Mouse (Mus musculus): ENCODE results near the gene Olfr56. TPM values are rescaled to one million over a fixed set of nuclear protein-coding genes. Genes with fewer than 3 reads are reported as not detected.

The Olfr56 gene
- polyA plus RNA-seq, 1 experiment from 2014 or later, result not detected

DNA sequence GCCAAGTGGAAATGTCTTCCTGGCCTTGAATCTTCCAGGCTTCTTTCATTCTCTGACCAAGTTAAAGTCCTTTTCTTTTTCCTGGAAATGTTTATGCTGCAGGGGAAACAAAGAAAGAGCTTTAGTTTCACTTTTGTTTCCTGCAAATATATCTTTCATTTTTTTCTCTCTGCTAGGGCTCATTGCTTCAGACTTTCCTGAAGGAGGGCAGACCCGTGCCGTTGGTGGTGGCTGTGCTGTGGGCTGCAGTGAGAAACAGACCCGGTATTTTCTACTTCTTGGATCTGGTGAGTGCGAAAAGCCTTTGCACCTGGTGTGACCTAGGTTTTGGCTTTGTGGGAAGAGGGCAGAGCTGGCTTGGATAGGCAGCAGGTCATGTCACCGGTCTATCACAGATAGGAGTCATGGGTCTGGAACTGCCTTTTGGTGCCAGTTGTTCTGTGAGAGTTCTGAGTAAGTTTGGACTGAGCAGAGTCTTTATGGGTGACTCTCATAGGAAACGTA lies 108.2 kb downstream of the Olfr56 start:
- ATAC-seq (replicated peaks), result no peak
- 82% methylated on average over 6 of the region's 6 CpGs for WGBS

GRCm38 (mm10) chr11:49087830-49088616 lies 109.3 kb downstream of the Olfr56 start:
- Histone ChIP-seq H3K4me2 (replicated peaks) (no peak overlapping the region), H3K27ac (replicated peaks) (no peak overlapping the region), H3K36me3 (no peaks in the 10 kb centered on the region), H3K4me3 (no peak overlapping the region), H3K27me3 (no peaks in the 10 kb centered on the region), H3K9me3 (no peaks in the 10 kb centered on the region), H3K4me1 (no peaks in the 10 kb centered on the region), H3K9ac (replicated peaks) (no peak overlapping the region)
- no peak for ATAC-seq (replicated peaks)
- WGBS, result 47% methylated on average over 22 of the region's 22 CpGs

More for the DNA sequence above, 108.2 kb downstream of the Olfr56 start:
- Histone ChIP-seq H3K36me3 (no peaks in the 10 kb centered on the region), H3K4me1 (no peaks in the 10 kb centered on the region), H3K9ac (replicated peaks) (no peak overlapping the region), H3K27me3 (no peaks in the 10 kb centered on the region), H3K4me2 (replicated peaks) (no peak overlapping the region), H3K4me3 (no peak overlapping the region), H3K9me3 (no peaks in the 10 kb centered on the region), H3K27ac (replicated peaks) (no peak overlapping the region)

GRCm38 (mm10) chr11:49088990-49089652 lies 110.4 kb downstream of the Olfr56 start:
- no peak for ATAC-seq (replicated peaks)
- no peaks in the 10 kb centered on the region for H3K27me3 ChIP-seq
- H3K9me3 ChIP-seq, result no peaks in the 10 kb centered on the region
- H3K4me3 ChIP-seq, result no peak overlapping the region
- no peak overlapping the region for H3K27ac ChIP-seq (replicated peaks)
- H3K4me1 ChIP-seq, result no peaks in the 10 kb centered on the region
- WGBS, result 90% methylated on average over 5 of the region's 5 CpGs
- no peak overlapping the region for H3K9ac ChIP-seq (replicated peaks)
- H3K4me2 ChIP-seq (replicated peaks), result no peak overlapping the region
- H3K36me3 ChIP-seq, result no peaks in the 10 kb centered on the region

DNA sequence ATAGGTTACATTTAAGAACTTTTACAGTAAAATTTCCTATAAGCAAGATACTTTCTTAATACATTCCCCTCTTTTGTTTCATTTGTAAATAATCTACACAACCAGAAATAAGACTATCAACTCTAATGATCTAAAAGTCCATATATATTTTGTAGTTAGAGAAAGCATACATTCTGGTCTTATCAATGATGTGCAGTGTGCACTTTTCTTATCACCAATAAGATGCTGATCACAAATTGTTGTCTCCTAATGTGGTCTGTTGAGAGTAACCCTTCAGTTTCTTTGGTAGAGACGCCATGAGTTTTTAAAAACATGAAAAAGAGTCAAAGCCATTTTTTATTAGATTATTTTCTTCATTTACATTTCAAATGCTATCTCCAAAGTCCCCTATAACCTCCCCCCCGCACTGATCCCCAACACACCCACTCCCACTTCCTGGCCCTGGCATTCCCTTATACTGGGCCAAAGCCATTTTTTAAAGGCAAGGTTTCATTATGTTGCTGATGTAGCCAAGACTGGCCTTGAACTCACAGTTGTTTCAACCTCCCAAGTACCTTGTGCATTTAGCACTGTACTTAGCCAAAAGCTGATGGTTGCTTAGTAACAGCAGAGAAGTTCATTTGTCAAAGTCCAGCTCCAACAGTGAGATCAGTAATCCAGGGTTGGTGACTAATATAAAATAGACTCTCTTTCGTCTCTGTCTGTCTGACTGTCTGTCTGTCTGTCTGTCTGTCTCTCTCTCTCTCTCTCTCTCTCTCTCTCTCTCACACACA lies 111.2 kb downstream of the Olfr56 start:
- H3K36me3 ChIP-seq, result no peaks in the 10 kb centered on the region
- no peak overlapping the region for H3K4me3 ChIP-seq
- no peaks in the 10 kb centered on the region for H3K9me3 ChIP-seq
- H3K4me1 ChIP-seq, result no peaks in the 10 kb centered on the region
- H3K27ac ChIP-seq (replicated peaks), result no peak overlapping the region
- no peak overlapping the region for H3K4me2 ChIP-seq (replicated peaks)
- H3K9ac ChIP-seq (replicated peaks), result no peak overlapping the region
- 89% methylated on average over 3 of the region's 3 CpGs for WGBS
- ATAC-seq (replicated peaks), result no peak
- no peaks in the 10 kb centered on the region for H3K27me3 ChIP-seq

GRCm38 (mm10) chr11:49090551-49090950 lies 111.9 kb downstream of the Olfr56 start:
- H3K36me3 ChIP-seq, result no peaks in the 10 kb centered on the region
- 84% methylated on average over 5 of the region's 5 CpGs for WGBS
- no peak overlapping the region for H3K27ac ChIP-seq (replicated peaks)
- no peaks in the 10 kb centered on the region for H3K27me3 ChIP-seq
- H3K9ac ChIP-seq (replicated peaks), result no peak overlapping the region
- H3K9me3 ChIP-seq, result no peaks in the 10 kb centered on the region
- no peaks in the 10 kb centered on the region for H3K4me1 ChIP-seq
- no peak for ATAC-seq (replicated peaks)
- no peak overlapping the region for H3K4me3 ChIP-seq
- H3K4me2 ChIP-seq (replicated peaks), result no peak overlapping the region

DNA sequence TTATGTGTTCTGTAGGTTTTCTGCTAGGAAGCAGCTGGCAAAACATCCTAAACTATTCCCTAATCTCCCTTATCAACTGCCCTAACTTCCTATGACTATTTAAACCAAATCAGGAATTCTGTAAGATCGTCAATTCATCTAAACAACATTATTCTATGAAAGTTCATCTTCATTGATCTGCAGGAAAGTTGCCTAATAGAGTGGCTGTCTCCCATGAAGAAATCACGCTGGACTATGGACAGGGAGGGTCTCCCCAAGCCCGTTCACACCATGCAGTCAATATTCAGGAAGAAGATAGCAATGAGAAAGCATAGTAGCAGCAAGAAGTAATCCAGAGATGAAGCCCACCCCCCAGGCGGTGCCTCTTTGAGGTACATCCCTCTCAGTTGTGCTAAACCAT lies 112.5 kb downstream of the Olfr56 start:
- H3K4me1 ChIP-seq, result no peaks in the 10 kb centered on the region
- WGBS, result 82% methylated on average over 4 of the region's 4 CpGs
- H3K9me3 ChIP-seq, result no peaks in the 10 kb centered on the region
- no peak overlapping the region for H3K4me2 ChIP-seq (replicated peaks)
- ATAC-seq (replicated peaks), result no peak
- H3K9ac ChIP-seq (replicated peaks), result no peak overlapping the region
- H3K27ac ChIP-seq (replicated peaks), result no peak overlapping the region
- no peaks in the 10 kb centered on the region for H3K27me3 ChIP-seq
- no peaks in the 10 kb centered on the region for H3K36me3 ChIP-seq
- no peak overlapping the region for H3K4me3 ChIP-seq

- no peak overlapping the region for H3K4me2 ChIP-seq (replicated peaks)
- no peaks in the 10 kb centered on the region for H3K9me3 ChIP-seq
- 96% methylated on average over 1 of the region's 1 CpGs for WGBS
- no peak for ATAC-seq (replicated peaks)
- H3K36me3 ChIP-seq, result no peaks in the 10 kb centered on the region
- no peaks in the 10 kb centered on the region for H3K4me1 ChIP-seq
- no peak overlapping the region for H3K27ac ChIP-seq (replicated peaks)
- no peak overlapping the region for H3K4me3 ChIP-seq
- H3K9ac ChIP-seq (replicated peaks), result no peak overlapping the region
- H3K27me3 ChIP-seq, result no peaks in the 10 kb centered on the region
Measured at GRCm38 (mm10) chr11:49092053-49092586, 113.4 kb downstream of the Olfr56 start.

- H3K4me1 ChIP-seq, result no peaks in the 10 kb centered on the region
- no peaks in the 10 kb centered on the region for H3K9me3 ChIP-seq
- H3K27me3 ChIP-seq, result no peaks in the 10 kb centered on the region
- H3K27ac ChIP-seq (replicated peaks), result no peak overlapping the region
- no peak overlapping the region for H3K4me3 ChIP-seq
- H3K4me2 ChIP-seq (replicated peaks), result no peak overlapping the region
- no peak overlapping the region for H3K9ac ChIP-seq (replicated peaks)
- no peak for ATAC-seq (replicated peaks)
- no peaks in the 10 kb centered on the region for H3K36me3 ChIP-seq
- WGBS, result 89% methylated on average over 2 of the region's 2 CpGs
Measured at GRCm38 (mm10) chr11:49092786-49093185, 114.1 kb downstream of the Olfr56 start.

DNA sequence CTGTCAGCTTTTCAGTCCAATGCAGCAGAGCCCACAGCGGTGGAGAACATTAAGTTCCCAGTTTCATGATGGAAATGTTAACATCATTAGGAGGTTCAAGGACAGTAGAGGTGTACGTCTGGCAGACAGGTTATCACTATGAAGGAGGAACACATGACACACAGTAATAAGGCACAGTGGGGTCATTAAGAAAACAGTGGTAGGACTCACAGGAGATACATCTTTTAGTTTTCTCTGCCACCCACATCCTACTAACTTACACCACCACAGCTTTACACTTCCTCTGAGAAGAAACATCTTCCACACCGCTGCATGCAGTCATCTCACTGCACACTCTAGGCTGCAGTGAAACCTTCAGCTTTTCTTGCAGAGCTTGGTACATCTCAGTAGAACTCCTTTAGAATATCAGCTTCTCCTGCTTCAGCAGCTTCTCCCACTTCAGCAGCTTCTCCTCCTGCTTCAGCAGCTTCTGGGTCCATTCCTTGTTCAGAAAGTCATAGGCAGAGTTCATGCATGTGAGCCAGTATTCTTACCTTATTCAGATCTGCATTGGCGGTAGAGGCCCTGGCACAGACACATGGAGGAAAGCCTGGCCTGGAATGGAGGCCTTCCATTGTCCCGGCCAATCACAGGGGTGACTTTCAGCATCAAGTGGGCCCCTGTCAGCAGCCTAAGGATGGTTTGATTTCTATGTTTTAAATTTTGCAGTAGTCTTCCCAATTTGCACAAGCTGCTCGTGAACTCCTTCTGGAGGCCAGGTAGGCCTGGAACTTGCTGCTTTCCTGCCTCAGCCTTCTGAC lies 115.4 kb downstream of the Olfr56 start:
- H3K4me2 ChIP-seq (replicated peaks), result no peak overlapping the region
- ATAC-seq (replicated peaks), result no peak
- no peaks in the 10 kb centered on the region for H3K27me3 ChIP-seq
- H3K4me1 ChIP-seq, result no peaks in the 10 kb centered on the region
- H3K36me3 ChIP-seq, result no peaks in the 10 kb centered on the region
- no peaks in the 10 kb centered on the region for H3K9me3 ChIP-seq
- no peak overlapping the region for H3K9ac ChIP-seq (replicated peaks)
- H3K4me3 ChIP-seq, result no peak overlapping the region
- H3K27ac ChIP-seq (replicated peaks), result no peak overlapping the region
- WGBS, result 94% methylated on average over 6 of the region's 6 CpGs

- no peak overlapping the region for H3K4me3 ChIP-seq
- no peak overlapping the region for H3K27ac ChIP-seq (replicated peaks)
- H3K36me3 ChIP-seq, result no peaks in the 10 kb centered on the region
- H3K4me1 ChIP-seq, result no peaks in the 10 kb centered on the region
- ATAC-seq (replicated peaks), result no peak
- no peaks in the 10 kb centered on the region for H3K27me3 ChIP-seq
- H3K9ac ChIP-seq (replicated peaks), result no peak overlapping the region
- H3K4me2 ChIP-seq (replicated peaks), result no peak overlapping the region
- WGBS, result 60% methylated on average over 4 of the region's 4 CpGs
- no peaks in the 10 kb centered on the region for H3K9me3 ChIP-seq
Measured at GRCm38 (mm10) chr11:49095367-49095766, 116.7 kb downstream of the Olfr56 start.

DNA sequence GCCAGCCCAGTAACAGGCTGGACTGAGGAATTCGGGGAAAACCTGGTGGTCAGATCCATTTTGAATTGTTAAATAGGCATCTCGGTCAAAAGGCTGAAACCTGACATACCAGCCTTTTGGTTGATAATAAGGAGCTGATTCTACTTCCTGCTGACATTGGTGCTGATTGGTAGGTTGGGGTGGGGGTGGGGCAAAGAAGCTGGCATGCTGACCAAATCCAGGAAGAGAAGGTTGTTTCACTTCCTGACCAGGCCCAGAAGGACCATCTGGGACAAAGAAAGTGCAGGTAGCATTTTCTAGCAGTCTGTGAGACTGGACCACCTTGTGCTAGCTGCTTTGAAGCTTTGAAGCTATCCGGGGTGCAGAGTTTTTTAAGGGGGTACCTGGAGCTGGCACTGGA lies 121.7 kb downstream of the Olfr56 start:
- Histone ChIP-seq H3K27ac (replicated peaks) (no peak overlapping the region), H3K9me3 (no peaks in the 10 kb centered on the region), H3K4me3 (no peak overlapping the region), H3K9ac (replicated peaks) (no peak overlapping the region), H3K4me1 (no peaks in the 10 kb centered on the region), H3K27me3 (no peaks in the 10 kb centered on the region), H3K4me2 (replicated peaks) (no peak overlapping the region), H3K36me3 (no peaks in the 10 kb centered on the region)
- no peak for ATAC-seq (replicated peaks)
- WGBS, result 78% methylated on average over 3 of the region's 3 CpGs
